Mouse (Mus musculus): ENCODE data around the gene Atpif1. TPM values are rescaled to one million over a fixed set of nuclear protein-coding genes. Genes with fewer than 3 reads are reported as not detected.
A peak's percentile ranks its signal among the peaks of the same experiment; 100 is the strongest.

The Atpif1 gene
- polyA plus RNA-seq, 1 experiment = 69.5 TPM

DNA sequence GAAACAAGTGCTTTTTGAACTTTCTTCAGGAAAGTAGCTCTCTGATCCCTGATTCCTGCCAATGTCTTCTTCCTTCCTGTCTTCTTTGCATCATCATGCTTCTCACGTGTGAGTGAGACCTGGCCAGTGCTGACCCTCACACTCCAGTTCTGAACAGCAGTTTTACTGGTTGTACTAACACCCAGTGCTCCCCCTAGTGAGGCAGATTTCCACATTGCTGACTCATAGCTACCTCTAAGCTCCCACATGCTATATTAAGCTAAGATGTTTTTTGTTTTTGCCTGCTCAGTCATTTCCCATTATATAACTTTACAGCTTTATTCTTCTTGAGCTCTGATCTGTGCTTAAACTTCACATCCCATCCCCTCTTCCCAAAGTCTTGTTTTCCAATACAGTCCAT lies 9.3 kb upstream of the Atpif1 start:
- Histone ChIP-seq H3K36me3 (ENCODE audit: control insufficient read depth, insufficient read depth, low read length) (peaks cover 26% of the 10 kb centered on the region), H3K4me3 (ENCODE audit: extremely low read depth, insufficient read depth, insufficient read length) (no peak overlapping the region), H3K27me3 (ENCODE audit: control insufficient read depth, insufficient read depth, low read length) (no peaks in the 10 kb centered on the region), H3K4me1 (ENCODE audit: control insufficient read depth, insufficient read depth, insufficient read length) (no peaks in the 10 kb centered on the region), H3K27ac (ENCODE audit: insufficient read depth, low read length) (no peak overlapping the region)
- WGBS = 29% methylated on average over 1 of the region's 1 CpGs
- DNase-seq (ENCODE audit: low read depth in 1 of 2, low spot score in 2 of 2) = no peak
- TF ChIP-seq POLR2A (IDR thresholded peaks at IDR 0.05; ENCODE audit: low read depth, low read length) (no peak), CTCF (IDR thresholded peaks at IDR 0.05; ENCODE audit: extremely low read depth, insufficient read depth, insufficient read length, insufficient replicate concordance) (no peak)

DNA sequence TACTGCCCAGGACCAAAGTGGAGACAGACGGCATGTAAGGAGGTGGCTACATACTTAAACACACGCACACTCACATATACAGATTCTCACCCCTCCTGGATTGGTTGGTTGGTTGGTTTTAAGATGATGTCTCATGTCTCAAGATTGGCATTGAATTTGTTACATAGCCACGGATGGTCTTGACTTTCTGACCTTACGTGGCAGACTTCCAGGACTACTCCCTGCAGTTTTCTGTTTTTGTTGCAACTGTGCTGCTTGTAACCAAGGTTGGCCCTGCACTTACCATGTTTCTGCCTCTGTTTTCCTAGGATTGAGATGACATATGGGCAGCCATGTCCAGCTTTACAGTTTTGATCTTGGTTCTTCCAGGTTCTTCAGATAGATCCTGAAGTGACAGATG lies 8.0 kb upstream of the Atpif1 start:
- TF ChIP-seq POLR2A (IDR thresholded peaks at IDR 0.05; ENCODE audit: low read depth, low read length) (no peak), CTCF (IDR thresholded peaks at IDR 0.05; ENCODE audit: extremely low read depth, insufficient read depth, insufficient read length, insufficient replicate concordance) (no peak)
- H3K4me3 ChIP-seq (ENCODE audit: extremely low read depth, insufficient read depth, insufficient read length) = no peak overlapping the region
- H3K4me1 ChIP-seq (ENCODE audit: control insufficient read depth, insufficient read depth, insufficient read length) = no peaks in the 10 kb centered on the region; the same call in 1 of the 2 replicates
- H3K36me3 ChIP-seq (ENCODE audit: control insufficient read depth, insufficient read depth, low read length) = peaks cover 19% of the 10 kb centered on the region
- no peaks in the 10 kb centered on the region for H3K27me3 ChIP-seq (ENCODE audit: control insufficient read depth, insufficient read depth, low read length)
- WGBS = 91% methylated on average over 4 of the region's 4 CpGs
- no peak overlapping the region for H3K27ac ChIP-seq (ENCODE audit: insufficient read depth, low read length)
- no peak for DNase-seq (ENCODE audit: low read depth in 1 of 2, low spot score in 2 of 2)

DNA sequence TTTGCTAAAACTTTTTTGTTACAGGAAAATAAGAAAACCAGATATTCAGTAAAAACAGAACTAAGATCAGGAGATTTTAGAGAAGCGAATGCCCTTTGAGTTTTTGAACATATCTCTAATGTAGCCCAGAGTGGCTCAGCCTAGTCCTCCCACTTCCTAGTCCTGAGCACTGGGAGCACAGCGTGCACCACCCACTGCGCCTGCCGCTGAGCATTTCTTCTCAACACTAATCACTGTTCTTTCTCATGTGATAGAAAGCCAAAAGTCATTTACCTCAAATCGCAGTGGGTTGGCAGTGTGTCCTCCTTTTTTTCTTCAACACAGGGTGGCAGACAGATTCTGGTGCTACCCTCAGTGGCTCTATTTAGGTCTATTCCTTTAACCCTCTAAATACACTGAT lies 6.0 kb upstream of the Atpif1 start:
- Histone ChIP-seq H3K4me3 (ENCODE audit: extremely low read depth, insufficient read depth, insufficient read length) (no peak overlapping the region), H3K27ac (ENCODE audit: insufficient read depth, low read length) (no peak overlapping the region), H3K36me3 (ENCODE audit: control insufficient read depth, insufficient read depth, low read length) (peaks cover 16% of the 10 kb centered on the region), H3K27me3 (ENCODE audit: control insufficient read depth, insufficient read depth, low read length) (no peaks in the 10 kb centered on the region), H3K4me1 (ENCODE audit: control insufficient read depth, insufficient read depth, insufficient read length) (no peaks in the 10 kb centered on the region; the same call in 1 of the 2 replicates)
- DNase-seq (ENCODE audit: low read depth in 1 of 2, low spot score in 2 of 2) = no peak
- WGBS = 85% methylated on average over 5 of the region's 5 CpGs
- TF ChIP-seq CTCF (IDR thresholded peaks at IDR 0.05; ENCODE audit: extremely low read depth, insufficient read depth, insufficient read length, insufficient replicate concordance) = no peak
- TF ChIP-seq POLR2A (IDR thresholded peaks at IDR 0.05; ENCODE audit: low read depth, low read length) = no peak

DNA sequence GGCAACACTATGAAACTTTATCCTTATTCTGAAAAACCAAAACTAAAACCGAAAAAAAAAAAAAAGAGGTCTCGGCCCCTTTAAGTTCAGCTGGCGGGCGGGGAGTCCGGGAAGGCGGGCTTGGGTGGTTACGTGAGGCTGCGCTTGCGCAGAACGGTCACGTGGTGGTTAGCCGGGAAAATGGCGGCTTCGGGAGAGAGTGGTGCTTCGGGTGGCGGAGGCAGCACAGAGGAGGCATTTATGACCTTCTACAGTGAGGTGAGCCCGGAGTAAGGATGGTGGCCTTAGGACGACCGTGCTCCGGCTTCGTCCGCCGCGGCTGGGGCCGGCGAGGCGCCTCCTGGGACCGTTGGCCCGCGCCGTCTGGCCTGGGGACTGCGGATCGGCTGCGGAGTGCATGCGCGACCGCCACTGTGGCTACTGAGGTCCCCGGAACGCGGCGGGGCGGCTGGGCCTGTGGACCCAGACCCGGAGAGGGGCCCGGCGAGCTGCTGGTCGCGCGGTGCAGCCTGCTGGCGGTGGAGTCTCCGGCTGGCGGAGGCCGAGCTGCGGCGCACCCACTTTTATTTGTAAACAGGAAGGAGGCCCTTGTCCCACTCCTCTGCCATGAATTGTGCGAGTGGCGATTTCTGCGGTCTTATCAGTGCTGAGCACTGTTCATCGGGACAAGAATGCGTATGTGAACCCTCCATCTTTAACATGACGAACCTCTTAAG lies 2.1 kb upstream of the Atpif1 start, which contains the start of gene Dnajc8:
Dnajc8 (plus strand) TSS at position 145 of the 716 bp plus-strand sequence.
- Histone ChIP-seq H3K36me3 (ENCODE audit: control insufficient read depth, insufficient read depth, low read length) (0 out of 2 replicates have a peak, but pooled peaks cover 2% of the 10 kb centered on the region), H3K4me3 (ENCODE audit: extremely low read depth, insufficient read depth, insufficient read length) (peak within 1 kb of the TSS; percentile 96), H3K27ac (ENCODE audit: insufficient read depth, low read length) (peak within 1 kb of the TSS; percentile 76), H3K4me1 (ENCODE audit: control insufficient read depth, insufficient read depth, insufficient read length) (no peaks in the 10 kb centered on the region; the same call in 1 of the 2 replicates), H3K27me3 (ENCODE audit: control insufficient read depth, insufficient read depth, low read length) (no peaks in the 10 kb centered on the region)
- DNase-seq (ENCODE audit: low read depth in 1 of 2, low spot score in 2 of 2) = peak; percentile 89 to 96
- peak; percentile 78 for TF ChIP-seq POLR2A (IDR thresholded peaks at IDR 0.05; ENCODE audit: low read depth, low read length)
- no peak for TF ChIP-seq CTCF (IDR thresholded peaks at IDR 0.05; ENCODE audit: extremely low read depth, insufficient read depth, insufficient read length, insufficient replicate concordance)
- WGBS = under 1% methylated on average over 59 of the region's 60 CpGs

DNA sequence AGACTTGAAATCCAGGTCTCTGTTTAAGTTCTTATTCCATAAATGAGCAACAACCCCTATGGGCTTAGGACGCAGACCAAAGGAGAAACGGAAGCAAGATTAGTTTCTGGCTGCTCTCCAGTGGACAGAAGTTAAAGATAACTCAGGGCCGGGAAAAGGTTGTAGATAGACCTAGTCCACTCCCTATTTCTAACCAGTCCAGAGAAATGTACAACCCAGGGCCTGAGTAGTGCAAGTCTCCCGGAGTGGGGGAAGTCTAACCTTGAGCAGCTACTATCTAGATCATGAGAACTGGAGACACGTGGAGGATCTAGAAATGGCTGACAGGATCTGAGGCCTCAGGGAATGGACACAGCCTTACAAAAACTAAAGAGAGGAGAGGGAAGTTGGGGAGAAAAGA lies 963 bp downstream of the Atpif1 start:
- Histone ChIP-seq H3K27me3 (ENCODE audit: control insufficient read depth, insufficient read depth, low read length) (no peaks in the 10 kb centered on the region), H3K4me3 (ENCODE audit: extremely low read depth, insufficient read depth, insufficient read length) (peak overlapping the region; percentile 89), H3K36me3 (ENCODE audit: control insufficient read depth, insufficient read depth, low read length) (peaks cover 2% of the 10 kb centered on the region; the same call in 1 of the 2 replicates), H3K4me1 (ENCODE audit: control insufficient read depth, insufficient read depth, insufficient read length) (no peaks in the 10 kb centered on the region; the same call in 1 of the 2 replicates), H3K27ac (ENCODE audit: insufficient read depth, low read length) (peak overlapping the region; percentile 73)
- no peak for DNase-seq (ENCODE audit: low read depth in 1 of 2, low spot score in 2 of 2)
- TF ChIP-seq POLR2A (IDR thresholded peaks at IDR 0.05; ENCODE audit: low read depth, low read length) (no peak), CTCF (IDR thresholded peaks at IDR 0.05; ENCODE audit: extremely low read depth, insufficient read depth, insufficient read length, insufficient replicate concordance) (no peak)
- WGBS = 22% methylated on average over 5 of the region's 5 CpGs

DNA sequence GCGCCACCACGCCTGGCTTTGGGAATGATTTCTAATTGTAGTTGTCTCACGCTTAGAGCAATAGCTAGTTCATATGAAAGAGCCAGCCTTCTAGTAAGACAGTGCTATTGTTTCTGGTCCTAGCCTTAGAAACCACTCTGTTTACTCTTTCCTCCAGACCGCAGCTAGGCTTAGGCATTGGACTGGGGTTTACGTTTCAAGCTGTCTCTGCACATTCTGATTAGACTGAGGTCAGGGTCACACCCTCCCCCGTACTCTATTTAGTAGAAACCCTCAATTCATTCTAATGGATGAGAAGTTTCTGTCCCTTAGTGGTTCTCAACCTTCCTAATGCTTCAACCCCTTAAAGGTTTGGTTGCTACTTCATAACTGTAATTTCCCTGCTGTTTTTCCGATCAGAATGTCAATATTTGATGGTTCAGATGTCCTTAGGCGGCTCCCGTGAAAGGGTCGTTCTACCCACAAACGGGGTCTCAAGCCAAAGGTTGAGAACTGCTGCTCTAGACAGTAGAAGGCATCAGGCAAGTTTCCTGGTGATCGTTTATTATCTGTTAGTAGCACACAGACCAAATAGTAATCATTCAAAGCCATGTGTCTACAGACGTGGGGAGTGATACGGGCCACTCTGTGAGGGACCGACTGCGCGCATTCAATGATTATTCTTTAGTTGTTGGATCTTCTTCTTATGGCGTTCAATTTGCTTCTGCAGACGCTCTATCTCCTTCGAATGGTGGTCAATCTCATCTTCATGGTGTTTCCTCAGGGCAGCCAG lies 3.2 kb downstream of the Atpif1 start:
- no peaks in the 10 kb centered on the region for H3K27me3 ChIP-seq (ENCODE audit: control insufficient read depth, insufficient read depth, low read length)
- DNase-seq (ENCODE audit: low read depth in 1 of 2, low spot score in 2 of 2) = no peak
- TF ChIP-seq POLR2A (IDR thresholded peaks at IDR 0.05; ENCODE audit: low read depth, low read length) = no peak
- TF ChIP-seq CTCF (IDR thresholded peaks at IDR 0.05; ENCODE audit: extremely low read depth, insufficient read depth, insufficient read length, insufficient replicate concordance) = no peak
- H3K27ac ChIP-seq (ENCODE audit: insufficient read depth, low read length) = no peak overlapping the region; the same call in 1 of the 2 replicates
- 85% methylated on average over 20 of the region's 20 CpGs for WGBS
- peaks cover 2% of the 10 kb centered on the region; the same call in 1 of the 2 replicates for H3K36me3 ChIP-seq (ENCODE audit: control insufficient read depth, insufficient read depth, low read length)
- H3K4me3 ChIP-seq (ENCODE audit: extremely low read depth, insufficient read depth, insufficient read length) = no peak overlapping the region
- H3K4me1 ChIP-seq (ENCODE audit: control insufficient read depth, insufficient read depth, insufficient read length) = no peaks in the 10 kb centered on the region

Data from spleen, adult 2 months (tissue).